Mouse (Mus musculus): ENCODE results near the gene Hpse2.

Gene Hpse2

GRCm38 (mm10) chr19:43174812-43175211 is 213.3 kb downstream of the Hpse2 start:
- in situ Hi-C loops (cut with MboI, MseI), result no loop called here

DNA sequence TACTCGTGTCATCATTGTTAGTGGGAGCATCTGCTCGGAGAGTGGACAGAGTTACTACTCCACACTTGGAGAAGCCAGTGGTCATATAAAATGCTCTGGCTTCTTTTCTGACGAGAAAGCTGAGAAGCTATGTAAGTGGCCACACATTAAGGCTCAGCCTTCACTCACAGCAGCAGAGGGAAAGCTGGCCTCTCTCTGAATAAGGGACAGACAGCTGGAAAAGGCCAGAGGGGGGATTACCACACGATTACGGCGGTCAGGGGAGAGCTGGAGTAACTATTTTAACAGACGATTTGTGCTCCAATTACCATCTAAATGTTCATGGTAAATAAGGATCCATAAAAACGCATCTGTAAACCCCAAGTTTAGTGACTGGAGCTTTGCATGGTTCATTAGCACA is 232.1 kb downstream of the Hpse2 start:
- in situ Hi-C loops (cut with MboI, MseI), result no loop called here

- in situ Hi-C loops (cut with MboI, MseI), result no loop called here
Observed at GRCm38 (mm10) chr19:43155582-43155981, 232.6 kb downstream of the Hpse2 start.

DNA sequence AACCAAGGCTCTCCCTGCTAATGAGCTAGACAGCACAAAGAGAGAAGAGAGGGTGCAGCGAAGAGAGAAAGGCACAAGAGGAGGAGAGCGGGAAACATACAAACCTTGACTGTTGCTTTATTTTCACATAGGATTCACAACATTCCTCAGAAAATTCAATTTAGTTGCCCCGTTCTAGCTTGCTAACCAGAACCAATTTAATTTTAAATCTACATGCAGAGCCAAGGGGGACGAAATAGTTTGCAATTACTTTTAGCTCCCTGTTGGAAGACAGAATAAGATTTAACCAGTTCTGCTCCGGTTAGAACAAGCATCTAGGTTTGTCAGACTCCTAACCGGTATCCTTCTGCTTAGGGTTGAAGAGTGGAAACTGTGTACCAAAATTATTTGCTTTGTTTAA is 240.3 kb downstream of the Hpse2 start:
- in situ Hi-C loops (cut with MboI, MseI), result no loop called here

GRCm38 (mm10) chr19:43146820-43147219 is 241.3 kb downstream of the Hpse2 start:
- in situ Hi-C loops (cut with MboI, MseI), result no loop called here

DNA sequence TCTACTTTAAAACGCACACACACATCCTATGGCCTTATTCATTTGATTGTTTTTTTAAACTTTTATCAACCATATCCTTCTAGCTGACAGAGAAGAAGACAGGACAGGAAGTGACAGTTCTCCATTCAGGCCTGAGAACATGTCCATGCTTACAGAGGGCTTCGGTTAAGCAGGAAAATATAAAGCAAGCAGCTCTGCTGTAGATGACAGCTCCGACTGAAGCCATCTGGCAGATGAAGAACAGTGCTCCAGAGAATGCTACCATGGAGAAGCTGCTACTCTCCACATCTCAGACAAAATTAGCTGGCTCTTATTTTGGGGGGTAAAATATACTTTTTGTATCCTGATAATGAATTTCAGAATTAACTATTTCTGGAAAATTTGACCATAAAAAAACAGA is 246.5 kb downstream of the Hpse2 start:
- in situ Hi-C loops (cut with MboI, MseI), result no loop called here

GRCm38 (mm10) chr19:43109796-43110195 is 278.4 kb downstream of the Hpse2 start:
- in situ Hi-C loops (cut with MboI, MseI), result no loop called here

DNA sequence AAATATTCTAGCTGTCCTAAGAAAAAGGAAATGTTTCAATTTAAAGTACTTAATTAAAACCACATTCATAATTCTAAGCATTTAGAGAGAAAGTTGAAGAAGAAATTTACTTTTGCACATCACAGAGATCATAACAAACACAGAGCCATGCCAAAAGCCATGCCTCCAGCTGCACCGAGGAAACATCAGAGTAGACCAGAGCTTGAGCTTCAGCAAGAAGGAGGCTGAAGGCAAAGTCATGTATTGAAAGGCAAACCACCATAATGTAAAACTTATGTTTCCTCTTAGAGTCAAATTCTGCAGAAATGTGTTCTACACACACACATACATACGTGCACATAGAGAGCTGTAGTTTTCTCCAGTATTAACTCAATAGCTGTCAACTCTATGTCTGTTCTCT is 291.2 kb downstream of the Hpse2 start:
- in situ Hi-C loops (cut with MboI, MseI), result no loop called here

GRCm38 (mm10) chr19:43087216-43087615 is 300.9 kb downstream of the Hpse2 start:
- in situ Hi-C loops (cut with MboI, MseI), result no loop called here

GRCm38 (mm10) chr19:43064155-43064554 is 324.0 kb downstream of the Hpse2 start:
- in situ Hi-C loops (cut with MboI, MseI), result no loop called here

GRCm38 (mm10) chr19:43044506-43044905 is 343.6 kb downstream of the Hpse2 start:
- in situ Hi-C loops (cut with MboI, MseI), result no loop called here

DNA sequence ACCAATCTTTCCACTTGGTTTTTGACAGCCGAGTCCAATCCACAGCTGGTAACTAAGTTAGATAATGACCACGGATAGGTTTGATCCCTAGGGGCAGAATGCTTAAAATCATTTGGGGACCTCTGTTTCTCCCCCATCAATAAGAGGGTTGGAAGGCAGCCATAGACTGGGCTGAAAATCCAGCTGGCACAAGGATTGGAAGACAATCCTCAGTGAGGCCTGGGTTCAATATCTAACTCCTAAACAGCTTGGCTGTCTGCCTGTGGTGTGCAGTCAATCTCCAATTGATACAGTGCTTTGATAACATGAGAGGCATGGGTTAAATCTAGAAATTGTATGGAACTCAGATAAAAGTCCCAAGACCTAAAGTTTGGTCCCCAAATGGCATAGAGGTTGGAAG is 345.4 kb downstream of the Hpse2 start:
- in situ Hi-C loops (cut with MboI, MseI), result no loop called here

DNA sequence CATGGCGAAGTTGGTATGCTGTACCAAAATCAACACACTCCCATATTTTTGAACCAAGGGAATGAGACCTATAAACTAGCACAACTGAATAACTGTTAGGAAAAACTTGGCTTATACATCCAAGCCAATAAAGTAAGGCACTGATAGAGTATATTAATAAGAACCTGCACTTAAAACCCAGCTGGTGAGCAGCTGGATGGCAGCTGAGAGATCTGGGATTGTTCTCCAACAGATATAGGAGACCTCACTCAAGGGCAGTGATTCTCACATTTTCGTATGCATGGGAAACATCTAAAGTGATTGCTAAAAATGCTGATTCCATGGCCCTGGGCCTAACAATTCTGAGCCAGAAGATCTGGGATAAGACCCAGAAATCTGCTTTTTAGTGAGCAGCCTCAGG is 345.9 kb downstream of the Hpse2 start:
- in situ Hi-C loops (cut with MboI, MseI), result no loop called here

DNA sequence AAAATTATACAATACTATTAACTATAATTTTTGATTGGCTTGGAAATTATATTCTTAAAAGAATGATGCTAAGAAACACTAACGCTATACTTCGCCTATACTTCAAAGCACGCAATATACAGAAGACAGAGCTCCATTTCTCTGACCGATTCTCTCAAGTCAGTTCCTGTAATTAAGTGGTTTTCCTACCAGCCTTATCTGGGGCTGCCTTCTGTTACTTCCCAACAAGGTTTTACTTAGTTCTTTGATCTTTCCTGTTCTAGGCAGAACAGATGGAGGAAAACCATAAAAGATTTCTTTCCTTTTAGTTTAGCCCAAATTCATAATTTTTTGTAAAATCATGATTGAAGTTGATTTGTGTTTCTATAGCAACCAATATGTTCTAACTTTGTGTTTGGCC is 351.8 kb downstream of the Hpse2 start:
- in situ Hi-C loops (cut with MboI, MseI), result no loop called here

- in situ Hi-C loops (cut with MboI, MseI), result loop anchor here (5.0 kb wide), 1 partner anchor 285 kb away; no protein-coding TSS in a partner anchor
Observed at GRCm38 (mm10) chr19:43027305-43027704, 360.9 kb downstream of the Hpse2 start.

DNA sequence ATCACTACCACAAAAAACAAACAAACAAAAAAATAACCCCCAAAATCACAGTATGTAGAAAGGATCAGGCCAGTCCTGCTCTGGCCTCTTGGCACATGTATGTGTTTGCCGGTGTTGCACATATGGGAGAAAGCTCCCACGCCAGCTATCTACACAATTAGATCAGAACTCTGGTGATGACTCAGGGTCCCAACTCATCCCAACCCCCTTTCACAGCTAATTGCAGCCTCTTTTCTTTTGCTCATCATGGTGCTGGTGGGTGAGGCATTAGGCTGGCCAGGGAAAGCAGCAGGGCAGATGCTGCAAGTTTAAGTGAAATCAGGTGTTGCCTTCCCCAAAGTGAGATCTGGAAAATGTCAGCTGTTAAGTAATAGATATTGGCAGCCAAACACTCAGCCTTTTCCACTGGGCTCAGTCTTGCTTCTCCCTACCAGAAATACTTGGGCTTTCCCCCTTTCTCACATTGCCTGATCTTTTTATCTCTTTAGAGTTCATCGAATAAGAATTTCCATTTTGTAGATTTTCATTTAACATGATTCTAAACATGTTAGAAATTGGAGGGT is 365.5 kb downstream of the Hpse2 start:
- in situ Hi-C loops (cut with MboI, MseI), result no loop called here

GRCm38 (mm10) chr19:43018792-43019191 is 369.4 kb downstream of the Hpse2 start:
- in situ Hi-C loops (cut with MboI, MseI), result no loop called here

GRCm38 (mm10) chr19:42996406-42996805 is 391.7 kb downstream of the Hpse2 start:
- in situ Hi-C loops (cut with MboI, MseI), result no loop called here

GRCm38 (mm10) chr19:42988833-42989232 is 399.3 kb downstream of the Hpse2 start:
- in situ Hi-C loops (cut with MboI, MseI), result no loop called here

- in situ Hi-C loops (cut with MboI, MseI), result no loop called here
Observed at GRCm38 (mm10) chr19:42986315-42986701, 401.8 kb downstream of the Hpse2 start.

- in situ Hi-C loops (cut with MboI, MseI), result no loop called here
Observed at GRCm38 (mm10) chr19:42985372-42986314, 402.5 kb downstream of the Hpse2 start.

DNA sequence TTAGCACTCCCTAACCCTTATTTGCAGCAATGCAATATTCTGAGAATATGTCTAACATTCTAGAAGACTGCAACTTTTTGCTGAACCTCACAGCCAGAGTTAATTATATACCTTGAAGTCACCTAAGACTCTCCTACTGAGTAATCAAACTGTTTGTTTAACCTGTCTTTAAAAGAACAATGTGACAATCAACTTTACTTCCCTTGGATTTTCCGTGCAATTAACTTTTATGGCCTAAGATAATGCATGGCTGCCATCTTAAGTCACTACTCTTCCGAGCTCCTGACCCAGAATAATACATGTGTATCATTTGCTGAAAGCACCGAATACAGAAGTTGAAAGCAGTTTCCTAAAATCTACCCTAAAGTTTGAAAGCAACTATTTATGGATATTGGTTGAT is 407.6 kb downstream of the Hpse2 start:
- in situ Hi-C loops (cut with MboI, MseI), result no loop called here

- in situ Hi-C loops (cut with MboI, MseI), result no loop called here
Observed at GRCm38 (mm10) chr19:42977938-42978337, 410.2 kb downstream of the Hpse2 start.

All from regulatory T cell (primary cell).